Mouse (Mus musculus): ENCODE measurements around the gene Thsd4. TPM values are rescaled to one million over a fixed set of nuclear protein-coding genes. Genes with fewer than 3 reads are reported as not detected.
A peak's percentile ranks its signal among the peaks of the same experiment; 100 is the strongest.

Gene Thsd4
- polyA plus RNA-seq, 1 experiment from 2014 or later = 34.9 TPM

DNA sequence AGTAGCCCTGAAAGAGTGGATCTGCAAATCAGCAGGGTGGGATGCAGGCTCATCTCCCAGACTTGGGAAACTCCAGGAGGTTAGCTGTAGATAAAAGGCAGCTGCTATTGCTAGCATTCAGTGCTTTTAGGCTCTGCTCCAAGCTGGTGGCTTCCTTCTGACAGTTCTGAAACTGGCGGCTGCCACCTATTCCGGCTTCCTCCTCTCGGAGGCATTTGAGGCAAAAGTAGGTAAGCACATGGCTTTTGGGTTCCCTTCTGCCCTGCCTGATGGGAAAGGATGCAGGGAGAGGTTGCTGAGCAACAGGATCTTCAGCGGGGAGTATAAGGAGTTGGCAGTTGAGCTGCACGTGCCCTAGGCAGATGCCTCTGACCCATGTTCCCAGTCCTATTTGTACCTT, 65.2 kb downstream of the Thsd4 start:
- no peak for ATAC-seq (replicated peaks; ENCODE audit: low FRiP score, low TSS enrichment, low read depth)
- Histone ChIP-seq H3K27ac (ENCODE audit: low read depth) (peak overlapping the region; percentile 48; the same call in 1 of the 2 replicates), H3K27me3 (replicated peaks; ENCODE audit: control insufficient read depth, insufficient read depth, low read length) (no peaks in the 10 kb centered on the region), H3K4me1 (replicated peaks; ENCODE audit: control insufficient read depth, insufficient read depth, low read length) (peaks cover 9% of the 10 kb centered on the region; the same call in 1 of the 2 replicates), H3K9ac (ENCODE audit: low read length) (no peak overlapping the region), H3K9me3 (ENCODE audit: control insufficient read depth, low read length) (no peaks in the 10 kb centered on the region), H3K36me3 (ENCODE audit: control insufficient read depth, insufficient read depth, low read length) (no peaks in the 10 kb centered on the region), H3K4me2 (ENCODE audit: low read length) (no peak overlapping the region), H3K4me3 (ENCODE audit: low read depth, low read length) (no peak overlapping the region)
- DNase-seq (ENCODE audit: low spot score) = no peak
- WGBS = 69% methylated on average over 5 of the region's 5 CpGs

DNA sequence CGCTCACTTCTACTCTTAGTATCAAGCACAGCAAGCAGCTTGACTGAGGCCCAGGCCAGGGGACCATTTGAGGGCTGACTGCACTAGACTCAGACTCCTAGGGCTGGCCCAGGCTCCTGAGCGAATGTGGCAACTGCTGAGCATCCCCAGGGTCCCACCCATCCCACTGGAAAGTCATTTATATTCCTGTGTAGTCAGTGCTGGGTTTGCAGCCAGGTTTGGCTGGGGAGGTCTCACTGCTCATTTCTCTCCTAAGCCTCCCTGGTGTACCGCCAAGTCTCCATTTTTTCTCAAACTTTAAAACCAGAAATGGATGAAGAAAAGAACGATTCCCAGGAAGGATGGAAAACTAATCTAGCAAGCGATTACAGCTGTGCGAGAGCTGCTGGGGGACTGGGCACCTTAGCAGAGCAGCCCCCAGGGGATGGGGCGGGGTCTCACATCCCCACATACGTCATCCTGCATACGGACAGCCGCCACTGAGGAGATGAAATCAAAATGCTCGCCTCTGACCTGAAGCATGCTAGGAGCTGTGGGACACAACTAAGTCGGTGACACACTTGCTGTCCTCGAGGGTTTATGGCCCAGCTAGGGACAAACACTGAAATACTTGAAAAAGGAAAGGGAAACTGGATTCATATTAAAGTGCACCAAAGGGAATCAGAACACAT, 67.3 kb downstream of the Thsd4 start:
- Histone ChIP-seq H3K4me2 (ENCODE audit: low read length) (no peak overlapping the region), H3K27me3 (replicated peaks; ENCODE audit: control insufficient read depth, insufficient read depth, low read length) (no peaks in the 10 kb centered on the region), H3K4me1 (replicated peaks; ENCODE audit: control insufficient read depth, insufficient read depth, low read length) (peaks cover 9% of the 10 kb centered on the region; the same call in 1 of the 2 replicates), H3K9ac (ENCODE audit: low read length) (no peak overlapping the region), H3K36me3 (ENCODE audit: control insufficient read depth, insufficient read depth, low read length) (no peaks in the 10 kb centered on the region), H3K4me3 (ENCODE audit: low read depth, low read length) (no peak overlapping the region), H3K9me3 (ENCODE audit: control insufficient read depth, low read length) (no peaks in the 10 kb centered on the region), H3K27ac (ENCODE audit: low read depth) (no peak overlapping the region)
- DNase-seq (ENCODE audit: low spot score) (no peak), ATAC-seq (replicated peaks; ENCODE audit: low FRiP score, low TSS enrichment, low read depth) (no peak)
- WGBS = 78% methylated on average over 13 of the region's 13 CpGs

DNA sequence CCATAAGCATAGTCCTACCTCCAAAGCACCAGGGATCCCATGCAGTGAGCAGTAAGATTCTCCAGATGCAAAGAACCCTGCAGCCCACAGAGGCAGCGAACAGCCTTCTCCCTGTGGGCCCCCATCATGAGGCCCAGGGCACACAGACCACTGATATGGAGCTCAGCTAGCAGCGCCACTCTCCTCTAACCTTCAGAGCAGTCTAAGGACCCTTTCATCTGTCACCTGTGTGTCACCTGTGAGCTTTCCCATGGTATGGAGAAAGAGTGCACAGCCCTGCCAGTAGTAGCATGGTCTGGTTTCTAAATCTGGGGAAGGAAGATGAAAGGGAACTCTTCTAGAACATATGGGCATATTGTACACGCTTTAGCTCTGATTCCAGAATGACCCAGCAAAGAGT, 72.3 kb downstream of the Thsd4 start:
- Histone ChIP-seq H3K27ac (ENCODE audit: low read depth) (no peak overlapping the region), H3K36me3 (ENCODE audit: control insufficient read depth, insufficient read depth, low read length) (no peaks in the 10 kb centered on the region), H3K4me2 (ENCODE audit: low read length) (no peak overlapping the region), H3K4me1 (replicated peaks; ENCODE audit: control insufficient read depth, insufficient read depth, low read length) (peaks cover 13% of the 10 kb centered on the region), H3K9ac (ENCODE audit: low read length) (no peak overlapping the region), H3K9me3 (ENCODE audit: control insufficient read depth, low read length) (no peaks in the 10 kb centered on the region), H3K4me3 (ENCODE audit: low read depth, low read length) (no peak overlapping the region), H3K27me3 (replicated peaks; ENCODE audit: control insufficient read depth, insufficient read depth, low read length) (no peaks in the 10 kb centered on the region)
- DNase-seq (ENCODE audit: low spot score) = no peak
- no peak for ATAC-seq (replicated peaks; ENCODE audit: low FRiP score, low TSS enrichment, low read depth)
- 92% methylated on average over 3 of the region's 3 CpGs for WGBS

DNA sequence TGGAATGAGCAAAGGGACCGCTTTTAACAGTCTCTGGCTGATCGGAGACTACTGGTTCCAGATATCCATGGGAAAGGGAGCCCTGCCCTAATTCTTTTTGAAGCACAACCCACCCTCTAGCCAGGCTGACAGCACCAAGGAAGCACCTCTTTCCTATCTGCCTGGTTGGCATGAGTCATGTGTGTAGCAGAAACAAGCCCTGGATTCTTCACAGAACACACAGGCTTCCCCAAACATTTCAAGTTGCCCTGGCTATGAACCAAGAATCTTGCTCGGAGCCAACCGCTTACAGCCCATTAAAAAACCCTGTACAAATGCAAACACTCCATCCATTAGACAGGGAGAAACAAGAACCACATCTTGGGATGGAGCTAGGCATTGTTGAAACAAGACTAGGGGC, 76.0 kb downstream of the Thsd4 start:
- H3K9ac ChIP-seq (ENCODE audit: low read length) = no peak overlapping the region
- H3K27ac ChIP-seq (ENCODE audit: low read depth) = peak overlapping the region; percentile 25
- no peak overlapping the region for H3K4me2 ChIP-seq (ENCODE audit: low read length)
- ATAC-seq (replicated peaks; ENCODE audit: low FRiP score, low TSS enrichment, low read depth) (no peak), DNase-seq (ENCODE audit: low spot score) (no peak)
- no peaks in the 10 kb centered on the region for H3K27me3 ChIP-seq (replicated peaks; ENCODE audit: control insufficient read depth, insufficient read depth, low read length)
- peaks cover 13% of the 10 kb centered on the region for H3K4me1 ChIP-seq (replicated peaks; ENCODE audit: control insufficient read depth, insufficient read depth, low read length)
- no peaks in the 10 kb centered on the region for H3K9me3 ChIP-seq (ENCODE audit: control insufficient read depth, low read length)
- no peaks in the 10 kb centered on the region for H3K36me3 ChIP-seq (ENCODE audit: control insufficient read depth, insufficient read depth, low read length)
- no peak overlapping the region for H3K4me3 ChIP-seq (ENCODE audit: low read depth, low read length)
- 54% methylated on average over 4 of the region's 4 CpGs for WGBS

DNA sequence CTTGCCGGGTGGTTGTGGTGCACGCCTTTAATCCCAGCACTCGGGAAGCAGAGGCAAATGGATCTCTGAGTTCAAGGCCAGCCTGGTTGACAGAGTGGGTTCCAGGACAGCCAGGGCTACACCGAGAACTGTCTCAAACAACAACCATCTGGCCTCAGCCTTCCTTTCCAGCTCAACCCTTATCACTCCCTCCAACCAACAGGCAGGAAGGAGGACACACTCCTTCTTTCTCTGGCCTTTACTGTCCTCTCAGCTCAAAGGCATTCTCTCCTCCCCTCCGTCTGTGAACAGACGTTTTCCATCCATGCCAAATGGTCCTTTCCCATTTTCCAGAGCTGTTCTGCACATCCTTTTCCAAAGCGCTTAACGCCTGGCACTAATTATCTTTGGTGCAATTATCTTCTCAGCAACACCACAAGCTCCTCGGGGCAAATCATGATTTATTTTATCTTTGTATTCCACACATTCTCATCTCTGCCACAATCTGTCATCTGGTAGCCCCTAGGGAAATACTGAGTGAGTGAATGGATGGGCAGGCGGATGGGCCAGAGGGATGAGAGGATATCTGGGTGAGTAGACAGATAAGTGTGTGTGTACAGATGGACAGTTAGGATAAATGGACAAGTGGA, 80.5 kb downstream of the Thsd4 start:
- Histone ChIP-seq H3K36me3 (ENCODE audit: control insufficient read depth, insufficient read depth, low read length) (no peaks in the 10 kb centered on the region), H3K27me3 (replicated peaks; ENCODE audit: control insufficient read depth, insufficient read depth, low read length) (no peaks in the 10 kb centered on the region), H3K27ac (ENCODE audit: low read depth) (no peak overlapping the region), H3K4me2 (ENCODE audit: low read length) (no peak overlapping the region), H3K9ac (ENCODE audit: low read length) (no peak overlapping the region), H3K4me1 (replicated peaks; ENCODE audit: control insufficient read depth, insufficient read depth, low read length) (peaks cover 4% of the 10 kb centered on the region), H3K4me3 (ENCODE audit: low read depth, low read length) (no peak overlapping the region), H3K9me3 (ENCODE audit: control insufficient read depth, low read length) (no peaks in the 10 kb centered on the region)
- WGBS = 77% methylated on average over 10 of the region's 10 CpGs
- no peak for ATAC-seq (replicated peaks; ENCODE audit: low FRiP score, low TSS enrichment, low read depth)
- DNase-seq (ENCODE audit: low spot score) = no peak

DNA sequence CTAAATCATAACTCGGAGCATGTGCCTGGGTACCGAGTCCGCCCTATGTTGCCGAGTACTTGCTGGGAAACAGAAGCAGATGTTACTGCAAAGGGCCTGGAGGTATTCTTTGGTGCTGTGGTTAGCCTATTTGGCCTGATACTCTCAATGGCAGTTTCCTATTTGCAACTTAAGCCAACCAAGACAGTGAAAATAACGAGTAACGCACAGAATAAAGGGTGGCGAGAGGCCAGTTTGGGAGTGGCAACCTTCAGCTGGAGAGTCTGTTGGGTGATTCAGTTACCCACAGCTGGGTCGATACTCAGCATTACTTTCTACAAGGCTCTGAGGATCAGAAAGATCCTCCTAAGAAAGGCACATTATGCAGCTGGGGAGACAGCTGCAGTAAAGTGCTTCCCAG, 81.3 kb downstream of the Thsd4 start:
- Histone ChIP-seq H3K9ac (ENCODE audit: low read length) (no peak overlapping the region), H3K4me3 (ENCODE audit: low read depth, low read length) (no peak overlapping the region), H3K27ac (ENCODE audit: low read depth) (no peak overlapping the region), H3K9me3 (ENCODE audit: control insufficient read depth, low read length) (no peaks in the 10 kb centered on the region), H3K4me2 (ENCODE audit: low read length) (no peak overlapping the region), H3K36me3 (ENCODE audit: control insufficient read depth, insufficient read depth, low read length) (no peaks in the 10 kb centered on the region), H3K4me1 (replicated peaks; ENCODE audit: control insufficient read depth, insufficient read depth, low read length) (no peaks in the 10 kb centered on the region; the same call in 1 of the 2 replicates), H3K27me3 (replicated peaks; ENCODE audit: control insufficient read depth, insufficient read depth, low read length) (no peaks in the 10 kb centered on the region)
- ATAC-seq (replicated peaks; ENCODE audit: low FRiP score, low TSS enrichment, low read depth) (no peak), DNase-seq (ENCODE audit: low spot score) (no peak)
- WGBS = 74% methylated on average over 8 of the region's 8 CpGs

DNA sequence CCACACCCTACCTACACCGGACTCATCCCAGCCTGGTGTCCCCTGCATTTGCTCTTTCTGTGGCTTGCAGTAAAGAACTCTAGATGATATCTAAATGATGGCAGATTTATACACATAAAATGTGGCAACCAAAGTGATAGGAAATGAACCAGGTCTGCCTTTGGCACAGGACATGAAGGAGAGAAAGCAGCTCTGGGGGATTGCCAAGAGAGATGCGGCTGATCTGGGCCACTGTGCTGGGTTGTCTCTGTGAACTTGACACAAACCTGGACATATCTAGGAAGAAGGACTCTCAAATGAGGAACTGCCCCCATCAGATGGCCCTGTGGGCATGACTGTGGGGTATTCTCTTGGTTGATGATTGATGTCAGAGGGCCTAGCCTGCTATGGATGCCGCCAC, 85.6 kb downstream of the Thsd4 start:
- Histone ChIP-seq H3K9me3 (ENCODE audit: control insufficient read depth, low read length) (no peaks in the 10 kb centered on the region), H3K9ac (ENCODE audit: low read length) (no peak overlapping the region), H3K4me1 (replicated peaks; ENCODE audit: control insufficient read depth, insufficient read depth, low read length) (no peaks in the 10 kb centered on the region), H3K27ac (ENCODE audit: low read depth) (no peak overlapping the region), H3K36me3 (ENCODE audit: control insufficient read depth, insufficient read depth, low read length) (no peaks in the 10 kb centered on the region), H3K4me3 (ENCODE audit: low read depth, low read length) (no peak overlapping the region), H3K4me2 (ENCODE audit: low read length) (no peak overlapping the region), H3K27me3 (replicated peaks; ENCODE audit: control insufficient read depth, insufficient read depth, low read length) (no peaks in the 10 kb centered on the region)
- no peak for ATAC-seq (replicated peaks; ENCODE audit: low FRiP score, low TSS enrichment, low read depth)
- WGBS = 85% methylated on average over 3 of the region's 3 CpGs
- no peak for DNase-seq (ENCODE audit: low spot score)

DNA sequence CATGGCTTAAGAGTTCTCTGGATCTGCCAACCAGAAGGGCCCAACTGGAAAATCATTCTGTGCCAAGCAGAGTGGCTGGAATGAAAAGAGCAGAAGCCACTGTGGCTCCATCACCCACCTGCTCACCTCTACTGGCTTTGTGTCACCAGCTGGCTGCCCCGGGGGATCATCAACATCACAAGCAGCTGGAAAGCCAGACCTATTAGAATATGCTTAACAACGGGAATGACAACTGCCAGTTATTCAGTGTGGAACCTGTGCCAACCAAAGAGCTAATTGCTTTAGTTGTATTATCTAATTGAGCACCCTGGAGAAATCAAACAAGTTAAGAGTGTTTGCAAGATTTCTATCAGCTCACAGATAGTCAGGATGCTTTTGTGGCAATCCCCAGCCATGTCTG, 87.8 kb downstream of the Thsd4 start:
- Histone ChIP-seq H3K4me3 (ENCODE audit: low read depth, low read length) (no peak overlapping the region), H3K27me3 (replicated peaks; ENCODE audit: control insufficient read depth, insufficient read depth, low read length) (no peaks in the 10 kb centered on the region), H3K9ac (ENCODE audit: low read length) (no peak overlapping the region), H3K9me3 (ENCODE audit: control insufficient read depth, low read length) (no peaks in the 10 kb centered on the region), H3K36me3 (ENCODE audit: control insufficient read depth, insufficient read depth, low read length) (no peaks in the 10 kb centered on the region), H3K4me1 (replicated peaks; ENCODE audit: control insufficient read depth, insufficient read depth, low read length) (no peaks in the 10 kb centered on the region), H3K4me2 (ENCODE audit: low read length) (no peak overlapping the region), H3K27ac (ENCODE audit: low read depth) (no peak overlapping the region)
- ATAC-seq (replicated peaks; ENCODE audit: low FRiP score, low TSS enrichment, low read depth) = no peak
- no peak for DNase-seq (ENCODE audit: low spot score)
- 49% methylated on average over 2 of the region's 2 CpGs for WGBS

DNA sequence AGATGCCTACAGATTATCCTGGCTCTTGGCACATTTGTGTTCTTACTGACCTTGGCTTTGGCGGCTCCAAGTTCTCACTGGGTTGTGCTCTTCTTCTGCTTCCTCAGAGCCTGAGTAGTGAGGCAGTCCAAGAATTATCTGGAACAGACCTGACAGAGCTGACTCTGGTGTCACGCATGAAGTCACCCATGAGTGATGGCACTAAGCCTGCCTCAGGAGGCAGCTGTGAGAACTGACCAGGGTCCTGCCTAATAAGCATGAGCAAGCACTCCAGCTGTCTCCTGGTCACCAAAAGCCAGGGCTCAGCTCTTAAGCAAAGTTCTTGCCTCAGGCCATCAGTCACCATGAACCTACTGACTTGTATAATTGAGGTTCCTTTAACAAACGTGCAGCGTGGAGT, 89.9 kb downstream of the Thsd4 start:
- peaks cover 7% of the 10 kb centered on the region; the same call in 1 of the 2 replicates for H3K36me3 ChIP-seq (ENCODE audit: control insufficient read depth, insufficient read depth, low read length)
- ATAC-seq (replicated peaks; ENCODE audit: low FRiP score, low TSS enrichment, low read depth) (no peak), DNase-seq (ENCODE audit: low spot score) (no peak)
- no peaks in the 10 kb centered on the region for H3K9me3 ChIP-seq (ENCODE audit: control insufficient read depth, low read length)
- no peak overlapping the region for H3K9ac ChIP-seq (ENCODE audit: low read length)
- no peaks in the 10 kb centered on the region for H3K27me3 ChIP-seq (replicated peaks; ENCODE audit: control insufficient read depth, insufficient read depth, low read length)
- no peak overlapping the region for H3K27ac ChIP-seq (ENCODE audit: low read depth)
- H3K4me2 ChIP-seq (ENCODE audit: low read length) = no peak overlapping the region
- H3K4me3 ChIP-seq (ENCODE audit: low read depth, low read length) = no peak overlapping the region
- H3K4me1 ChIP-seq (replicated peaks; ENCODE audit: control insufficient read depth, insufficient read depth, low read length) = no peaks in the 10 kb centered on the region
- 83% methylated on average over 4 of the region's 4 CpGs for WGBS
